Mouse (Mus musculus): Measurements from ENCODE around the gene Kif13a.

The Kif13a gene

DNA sequence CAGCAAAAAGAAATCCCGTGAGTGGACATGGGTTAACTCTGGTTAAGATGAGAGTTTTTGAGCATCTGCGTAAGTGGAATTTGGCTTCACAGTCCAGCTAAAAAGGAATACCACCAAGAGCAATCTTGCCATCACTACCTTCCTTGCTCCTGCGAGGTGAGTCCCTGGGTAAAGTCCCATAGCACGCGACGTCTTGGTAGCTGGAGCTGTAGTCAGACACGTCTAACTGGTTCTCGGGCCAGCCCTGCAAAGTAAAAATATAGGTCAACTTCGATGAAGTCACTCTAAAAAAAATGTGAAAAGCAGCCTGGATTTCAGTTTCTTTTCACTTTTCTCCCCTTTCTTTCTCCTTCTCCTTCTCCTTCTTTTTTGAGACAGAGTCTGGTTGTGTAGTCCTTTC lies 166.5 kb downstream of the Kif13a start:
- DNase-seq = no peak

DNA sequence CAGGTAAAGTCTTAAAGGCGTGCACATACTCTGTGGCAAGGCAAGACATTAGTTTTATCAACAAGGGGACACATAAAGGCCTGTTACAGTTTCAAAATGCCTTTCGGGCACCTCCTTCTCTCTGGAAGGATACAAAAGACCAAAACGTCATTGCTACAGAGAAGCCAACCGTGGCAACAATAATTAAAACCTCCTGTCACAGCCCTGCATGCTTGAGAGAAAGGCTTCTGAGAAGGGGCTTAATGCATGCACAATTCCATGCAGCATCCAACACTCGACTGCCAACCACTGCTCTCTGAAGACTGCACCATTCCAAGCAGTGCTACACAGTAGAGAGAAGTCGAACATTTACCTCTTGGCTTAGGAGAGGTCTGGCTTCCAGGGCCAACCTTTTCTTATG lies 168.7 kb downstream of the Kif13a start:
- no peak for DNase-seq

DNA sequence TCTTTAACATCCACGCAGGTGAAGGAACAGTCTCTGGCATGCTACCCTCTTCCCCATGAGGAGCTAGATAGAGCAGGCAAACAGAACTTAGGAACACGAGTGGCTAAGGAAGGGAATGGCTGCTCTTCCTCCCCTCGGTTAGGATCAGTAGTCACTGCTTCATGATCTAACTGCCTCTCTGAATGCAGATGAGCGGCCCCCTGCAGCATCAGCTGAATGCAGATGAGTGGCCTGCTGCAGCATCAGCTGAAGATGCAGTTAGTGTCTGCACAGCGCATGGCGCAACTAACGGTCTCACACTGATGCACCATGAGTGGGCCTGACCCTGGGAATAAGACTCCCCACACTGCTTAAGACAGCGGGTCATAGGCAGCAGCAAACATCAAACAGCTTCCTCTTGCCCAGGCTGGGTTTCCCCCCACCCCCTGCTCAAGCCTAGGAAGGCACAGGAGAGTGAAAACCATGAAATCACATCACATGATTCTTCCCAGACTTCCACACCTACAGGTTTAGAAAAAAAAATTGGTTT lies 170.3 kb downstream of the Kif13a start:
- DNase-seq = no peak

DNA sequence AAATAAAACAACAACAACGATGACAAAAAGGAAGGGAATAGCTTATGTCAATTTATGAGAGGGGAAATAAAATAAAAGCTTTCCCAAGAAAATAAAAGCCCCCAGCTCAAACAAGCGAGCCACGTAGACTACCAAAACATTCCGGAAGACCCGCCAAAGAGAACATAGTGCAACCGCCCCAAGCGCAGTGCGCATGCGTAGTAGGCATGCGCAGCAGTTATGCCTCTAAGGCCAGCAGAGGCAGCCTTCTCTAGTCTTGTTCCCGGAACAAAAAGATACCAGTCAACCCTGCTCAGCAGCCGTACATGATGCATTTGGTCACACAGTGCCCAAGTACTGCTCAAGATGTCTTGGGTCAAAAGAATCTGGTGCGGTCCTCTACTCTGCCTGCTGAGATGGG lies 171.0 kb downstream of the Kif13a start:
- no peak for DNase-seq

DNA sequence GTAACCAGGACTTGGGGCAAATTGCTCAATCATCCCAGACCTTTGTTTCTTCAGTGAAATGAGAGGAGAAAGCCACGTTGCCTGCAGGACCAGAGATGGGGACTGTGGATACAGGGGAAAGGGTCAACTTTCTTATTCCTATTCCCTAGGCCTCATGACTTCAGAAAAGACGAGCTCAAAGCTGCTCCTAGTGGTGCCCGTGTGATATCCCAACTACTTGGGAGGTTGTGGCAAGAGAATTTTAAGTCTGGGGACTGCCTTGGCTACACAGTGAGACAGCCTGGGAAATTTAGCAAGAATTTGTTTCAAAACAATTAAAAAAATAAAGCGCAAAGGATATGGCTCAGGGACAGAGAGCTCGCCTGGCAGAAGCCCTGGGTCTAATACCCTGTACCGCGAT lies 171.7 kb downstream of the Kif13a start:
- no peak for DNase-seq

DNA sequence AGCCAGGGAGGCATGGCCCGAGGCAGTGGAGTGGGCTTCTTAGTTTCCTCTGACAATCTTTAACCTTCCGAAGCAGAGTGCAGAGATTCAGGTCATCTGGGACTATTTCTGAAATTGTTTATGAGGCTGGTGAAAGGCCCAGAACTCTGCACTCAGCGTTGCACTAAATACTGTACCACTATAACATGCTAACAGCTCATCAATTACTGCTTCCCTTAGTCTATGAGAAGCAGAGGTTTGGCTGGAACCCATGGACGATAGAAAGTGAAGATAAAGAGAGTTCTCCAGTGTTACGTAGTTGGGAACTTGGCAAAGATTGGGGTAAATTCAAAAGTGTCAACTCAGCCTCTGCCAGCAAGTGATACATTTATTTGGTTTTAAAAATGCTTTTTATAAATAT lies 176.4 kb downstream of the Kif13a start:
- no peak for DNase-seq

DNA sequence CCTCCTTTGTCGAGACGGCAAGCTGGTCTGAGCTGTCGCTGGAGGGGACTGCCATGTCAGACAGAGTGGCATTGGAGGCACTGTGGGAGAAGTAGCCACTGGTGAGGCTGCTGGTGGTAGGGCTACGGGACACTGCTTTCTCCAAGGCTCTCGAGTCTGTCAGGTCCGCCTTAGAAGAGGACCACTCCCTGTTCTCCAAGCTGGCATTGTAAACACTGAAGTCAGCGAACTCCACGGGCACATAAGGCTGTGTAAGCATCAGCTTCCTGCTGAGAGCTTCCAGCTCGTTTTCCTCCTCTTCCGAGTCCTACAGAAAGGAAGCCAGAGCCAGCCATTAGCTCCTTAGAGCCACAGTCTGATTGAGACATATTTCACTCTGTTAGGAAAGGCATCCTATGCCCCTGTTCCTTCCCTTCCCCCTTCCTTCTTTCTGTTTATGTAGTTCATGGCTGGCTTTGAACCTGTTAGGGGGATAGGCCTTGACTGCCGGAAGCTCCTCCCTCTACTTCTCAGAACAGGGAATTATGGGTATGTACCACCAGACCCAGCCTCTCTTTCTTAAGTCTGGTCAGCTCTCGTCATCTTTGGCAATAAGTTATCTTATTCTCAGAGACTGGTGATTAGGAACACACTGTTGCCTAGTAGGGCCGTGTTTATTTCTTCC lies 177.0 kb downstream of the Kif13a start:
- peak; percentile 80 for DNase-seq

DNA sequence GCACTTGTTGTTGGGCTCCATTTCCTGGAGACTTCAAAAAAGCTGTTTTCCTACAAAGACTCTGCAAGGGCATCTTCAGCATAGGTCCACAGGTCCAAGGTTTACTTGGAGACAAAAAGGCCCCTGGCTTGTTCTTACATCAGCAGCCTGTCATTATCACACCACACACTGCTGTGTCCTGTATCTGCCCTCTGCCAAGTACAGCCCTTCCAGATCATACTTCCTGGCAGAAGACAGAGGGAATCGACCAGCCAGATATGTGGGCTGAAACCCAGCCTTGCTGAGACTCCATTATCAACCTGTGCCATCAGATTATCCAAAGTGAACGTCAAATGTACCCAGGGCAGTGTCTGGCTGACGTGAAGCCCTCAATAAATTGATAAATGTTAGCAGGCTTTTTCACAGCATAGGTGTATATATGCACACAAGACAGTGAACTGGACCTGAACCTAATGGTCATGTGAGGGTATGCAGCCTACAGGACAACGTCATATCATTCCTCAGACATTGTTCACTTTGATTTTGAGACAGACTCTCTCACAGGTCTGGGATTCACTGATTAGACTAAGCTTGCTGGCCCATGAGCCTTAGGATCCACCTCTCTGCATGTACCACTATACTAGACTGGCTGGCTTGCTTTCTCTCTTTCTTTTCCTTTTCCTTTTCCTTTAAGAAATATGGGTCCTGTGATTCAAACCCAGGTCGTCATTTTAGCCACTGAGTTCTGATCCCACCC lies 181.4 kb downstream of the Kif13a start:
- DNase-seq = no peak

DNA sequence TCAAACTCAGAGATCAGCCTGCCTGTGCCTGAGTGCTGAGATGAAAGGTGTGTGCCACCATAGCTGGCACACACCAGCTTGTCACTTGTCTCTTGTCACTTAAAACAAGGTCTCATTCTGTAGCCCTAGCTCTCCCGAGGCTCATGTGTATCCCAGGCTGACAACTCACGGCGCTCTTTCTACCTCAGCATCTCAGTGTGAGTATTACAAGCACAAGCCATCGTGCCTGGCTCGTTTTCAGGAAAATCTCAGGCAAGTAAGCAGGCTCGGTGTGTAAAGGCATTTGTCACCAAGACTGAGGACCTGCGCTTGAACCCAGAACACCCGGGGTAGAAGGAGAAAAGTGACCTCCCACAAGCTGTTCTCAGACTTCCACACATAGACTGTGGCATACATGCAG lies 185.8 kb downstream of the Kif13a start:
- DNase-seq = no peak

DNA sequence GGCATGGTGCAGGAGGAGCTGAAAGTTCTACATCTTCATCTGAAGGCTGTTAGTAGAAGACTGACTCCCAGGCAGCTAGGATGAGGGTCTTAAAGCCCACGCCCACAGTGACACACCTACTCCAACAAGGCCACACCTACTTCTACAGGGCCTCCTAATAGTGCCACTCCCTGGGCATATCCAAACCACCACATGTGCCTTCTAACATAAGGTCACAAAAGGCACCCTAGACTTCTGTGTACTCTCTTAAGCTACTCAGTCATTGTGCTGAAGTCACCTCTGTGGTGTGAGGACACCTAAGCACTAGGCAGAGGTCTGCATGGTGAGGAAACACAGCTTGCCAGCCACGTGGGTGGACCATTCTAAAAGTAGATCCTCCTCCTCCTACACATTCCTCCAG lies 187.3 kb downstream of the Kif13a start:
- DNase-seq = no peak

DNA sequence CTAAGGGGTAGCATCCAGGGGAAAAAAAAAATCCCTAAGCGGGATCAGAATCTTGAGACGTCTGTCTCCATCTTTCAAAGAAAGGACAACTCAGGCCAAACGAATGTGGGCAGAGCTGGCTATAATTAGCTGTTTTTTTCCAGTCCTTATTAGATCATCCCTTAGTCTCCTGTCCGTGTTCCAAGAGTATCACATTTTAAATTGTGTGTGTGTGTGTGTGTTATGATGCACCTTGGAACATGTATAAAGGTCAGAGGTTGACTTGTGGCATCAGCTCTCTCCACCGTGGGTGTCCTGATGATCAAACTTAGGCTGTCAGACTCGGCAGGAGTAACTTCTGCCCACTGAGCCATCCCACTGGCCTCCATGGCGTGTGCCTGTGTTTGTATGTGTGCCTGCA lies 190.2 kb downstream of the Kif13a start:
- DNase-seq = no peak

DNA sequence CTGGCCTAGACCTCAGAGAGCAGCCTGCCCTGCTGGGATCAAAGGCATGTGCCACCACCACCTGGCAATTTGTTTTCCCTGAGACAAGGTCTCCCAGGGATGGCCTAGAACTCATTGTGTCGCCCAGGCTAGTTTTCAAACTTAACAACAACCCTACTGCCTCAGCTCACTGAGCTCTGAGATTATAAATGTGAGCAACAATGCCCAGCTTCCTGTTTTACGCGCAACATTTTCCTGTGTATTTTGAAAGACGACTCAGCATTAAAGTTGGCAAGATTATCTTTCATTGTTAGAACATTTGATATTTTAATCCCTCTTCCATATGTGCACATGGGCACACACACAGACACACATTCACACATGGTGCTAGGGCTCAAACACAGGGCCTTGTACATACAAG lies 192.2 kb downstream of the Kif13a start:
- peak; percentile 14 for DNase-seq

DNA sequence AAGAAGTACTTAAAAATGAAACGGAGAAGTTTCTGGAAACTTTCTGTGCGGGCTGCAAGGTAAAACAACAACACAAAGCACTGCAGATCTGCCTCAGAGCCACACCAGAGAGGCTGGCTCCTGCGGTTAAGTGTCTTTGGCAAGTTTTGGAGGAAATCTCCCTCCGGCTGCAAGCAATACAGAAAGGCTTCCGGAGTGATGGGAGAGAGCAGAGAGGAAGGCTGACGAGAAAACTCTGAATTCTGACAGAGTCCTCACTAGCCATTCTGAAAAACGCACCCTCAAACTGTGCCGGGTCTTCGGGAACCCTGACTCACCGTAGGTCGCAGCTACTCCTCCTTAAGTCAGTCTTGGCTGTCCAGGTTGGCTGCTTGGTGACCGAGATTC lies 193.2 kb downstream of the Kif13a start:
- DNase-seq = peak; percentile 19

DNA sequence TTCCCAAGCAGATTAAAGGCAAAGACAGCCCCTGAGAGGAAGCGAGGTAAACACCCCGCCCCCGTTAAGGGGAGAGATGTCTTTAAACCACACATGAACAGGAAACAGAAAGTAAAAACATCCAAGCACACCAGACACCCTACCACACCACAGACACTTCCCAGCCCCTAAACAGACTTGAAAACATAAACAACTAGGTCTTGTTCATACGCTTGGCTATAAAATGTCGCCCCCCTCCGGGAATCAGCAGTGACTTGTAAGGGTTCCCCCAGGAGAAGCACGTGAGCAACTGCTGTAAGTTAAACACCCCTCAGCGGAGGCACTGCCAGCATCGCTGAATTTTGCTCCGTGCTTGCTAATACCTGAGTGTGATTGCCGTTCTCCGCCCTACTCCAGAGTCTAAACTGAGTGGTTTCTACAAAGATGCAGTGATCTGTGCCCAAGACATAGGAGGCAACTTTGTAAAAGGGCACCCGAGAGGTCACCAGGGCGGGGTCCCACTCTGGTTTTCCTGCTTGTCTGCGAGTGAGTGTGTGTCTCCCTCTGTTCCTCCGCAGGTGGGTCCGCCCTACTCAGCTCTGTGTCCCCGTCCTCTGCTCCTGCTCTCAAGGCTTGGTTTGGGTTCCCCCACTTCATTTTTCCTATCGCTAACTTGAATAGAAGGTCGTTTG lies 193.7 kb downstream of the Kif13a start:
- peak; percentile 81 for DNase-seq

DNA sequence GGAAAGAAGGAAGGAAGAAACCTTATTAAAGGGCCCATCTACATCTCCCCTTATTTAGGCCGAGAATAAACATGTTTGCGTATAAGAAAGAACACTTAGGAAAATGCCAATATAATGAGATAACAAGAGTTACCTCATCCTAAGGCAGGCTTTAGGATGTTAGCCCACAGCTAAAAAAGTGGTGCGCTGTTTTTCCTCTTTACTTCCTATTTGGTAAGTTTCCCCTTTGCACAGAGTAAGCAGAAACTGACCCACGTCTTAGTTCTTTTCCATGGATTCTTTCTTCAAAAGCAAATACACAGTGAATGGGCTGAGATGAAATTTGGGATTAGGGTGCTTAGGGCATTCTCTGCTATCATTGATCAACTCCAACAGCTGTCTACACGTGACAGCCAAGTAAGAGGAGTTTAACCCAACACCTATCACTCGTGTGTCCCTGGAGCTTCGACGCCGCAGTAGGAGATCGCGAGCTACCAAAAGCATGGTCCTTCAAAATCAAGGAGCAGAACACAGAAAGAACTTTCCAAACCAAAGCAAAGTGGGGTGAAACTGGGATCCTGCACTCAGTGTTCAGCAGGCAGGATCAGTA lies 194.4 kb downstream of the Kif13a start:
- no peak for DNase-seq

DNA sequence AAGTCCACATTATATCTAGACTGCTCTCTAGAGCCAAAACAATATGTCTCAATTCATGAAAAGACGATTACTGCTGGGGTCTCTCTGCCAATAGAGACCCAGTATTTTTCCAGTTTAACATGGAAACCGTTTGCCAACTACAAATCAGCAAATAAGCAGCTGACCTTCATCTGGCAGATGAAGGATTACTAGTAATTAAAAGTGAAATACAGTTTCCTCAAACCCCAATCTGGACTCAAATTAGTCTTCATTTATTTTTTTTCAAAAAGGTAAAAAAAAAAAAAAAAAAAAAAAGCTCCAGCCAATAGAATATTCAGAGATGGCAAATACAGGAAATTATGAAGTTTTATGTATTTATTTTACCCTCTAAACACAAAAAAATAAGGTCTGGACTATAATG lies 199.7 kb downstream of the Kif13a start:
- no peak for DNase-seq

DNA sequence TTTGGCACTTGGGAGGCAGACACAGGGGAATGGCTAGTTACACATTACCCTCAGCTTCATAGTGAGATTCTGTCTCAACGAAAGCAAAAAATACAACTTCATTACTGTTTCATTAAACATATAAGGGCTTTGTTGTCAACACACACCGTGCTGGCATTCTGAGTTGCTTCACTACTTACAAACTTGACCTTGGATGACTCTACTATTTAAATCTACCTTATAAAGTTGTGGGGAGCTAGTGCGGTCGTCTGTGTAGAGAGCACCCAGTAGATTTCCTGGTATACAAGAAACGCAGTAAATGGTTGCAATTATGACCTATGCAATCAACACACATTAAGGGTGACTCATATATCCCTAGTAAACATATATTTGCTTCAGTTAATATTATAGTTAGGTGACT lies 201.3 kb downstream of the Kif13a start:
- no peak for DNase-seq

DNA sequence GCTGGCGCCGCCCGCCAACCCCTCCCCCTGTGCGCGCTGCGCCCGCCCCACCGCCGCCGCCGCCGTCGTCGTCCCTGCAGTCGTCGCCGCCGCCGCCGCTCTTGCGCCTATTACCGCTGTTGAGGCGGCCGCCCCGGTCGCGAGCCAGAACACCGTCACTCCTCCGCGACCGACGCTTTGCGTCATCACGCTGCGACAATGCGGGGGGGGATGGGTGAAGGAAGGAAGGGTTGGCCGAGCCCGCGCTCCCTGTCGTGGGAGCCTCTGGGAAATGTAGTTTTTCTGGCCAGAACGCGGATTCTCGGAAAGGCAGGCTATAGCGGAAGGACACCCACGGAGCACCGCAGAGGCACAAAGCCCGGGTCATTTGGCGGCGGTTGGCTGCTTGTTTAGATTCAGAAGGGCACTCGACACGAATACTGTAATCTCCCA lies 201.8 kb downstream of the Kif13a start, which contains the start of gene Nup153:
TSS of gene Nup153 (minus strand) at position 104 of the 432 bp plus-strand sequence.
- peak; percentile 100 for DNase-seq

DNA sequence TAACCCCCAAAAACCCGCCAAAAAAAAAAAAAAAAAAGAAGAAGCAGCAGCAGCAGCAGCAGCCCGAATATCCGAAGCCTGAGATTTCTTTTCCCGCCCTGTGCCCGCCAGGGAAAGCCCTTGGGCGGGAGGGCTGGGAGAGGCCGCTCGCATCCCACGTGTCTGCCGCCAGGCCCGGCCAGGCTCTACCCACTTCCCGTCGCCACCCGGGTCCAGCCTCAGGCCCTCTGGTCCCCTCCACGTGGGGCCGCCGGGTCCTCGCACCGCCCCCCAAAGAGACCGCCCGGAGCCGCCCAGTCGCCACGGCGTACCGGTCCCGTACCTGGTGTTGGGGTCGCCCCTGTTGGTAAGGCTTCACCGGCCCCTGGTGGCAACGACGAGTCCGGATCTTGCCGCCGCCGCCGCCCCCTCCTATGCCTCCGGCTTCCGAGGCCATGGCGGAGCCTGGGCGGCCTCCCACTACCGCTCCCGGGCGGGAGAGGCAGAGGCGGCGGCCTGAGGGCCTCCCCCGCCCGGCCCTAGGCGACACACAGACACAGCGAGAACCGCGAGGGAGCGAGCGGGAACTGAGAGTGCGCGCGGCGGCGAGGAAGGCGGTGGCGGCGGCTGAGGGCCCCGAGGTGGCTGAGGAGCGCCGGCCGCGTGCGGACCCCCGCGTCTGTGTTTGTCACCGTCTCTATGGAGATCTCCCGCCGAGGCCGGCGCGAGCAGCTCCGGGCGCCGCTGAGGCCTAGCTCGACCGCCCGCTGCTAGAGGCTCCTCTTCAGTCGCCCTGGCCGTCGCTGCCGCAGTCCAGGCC lies 202.4 kb downstream of the Kif13a start:
- peak; percentile 64 for DNase-seq

DNA sequence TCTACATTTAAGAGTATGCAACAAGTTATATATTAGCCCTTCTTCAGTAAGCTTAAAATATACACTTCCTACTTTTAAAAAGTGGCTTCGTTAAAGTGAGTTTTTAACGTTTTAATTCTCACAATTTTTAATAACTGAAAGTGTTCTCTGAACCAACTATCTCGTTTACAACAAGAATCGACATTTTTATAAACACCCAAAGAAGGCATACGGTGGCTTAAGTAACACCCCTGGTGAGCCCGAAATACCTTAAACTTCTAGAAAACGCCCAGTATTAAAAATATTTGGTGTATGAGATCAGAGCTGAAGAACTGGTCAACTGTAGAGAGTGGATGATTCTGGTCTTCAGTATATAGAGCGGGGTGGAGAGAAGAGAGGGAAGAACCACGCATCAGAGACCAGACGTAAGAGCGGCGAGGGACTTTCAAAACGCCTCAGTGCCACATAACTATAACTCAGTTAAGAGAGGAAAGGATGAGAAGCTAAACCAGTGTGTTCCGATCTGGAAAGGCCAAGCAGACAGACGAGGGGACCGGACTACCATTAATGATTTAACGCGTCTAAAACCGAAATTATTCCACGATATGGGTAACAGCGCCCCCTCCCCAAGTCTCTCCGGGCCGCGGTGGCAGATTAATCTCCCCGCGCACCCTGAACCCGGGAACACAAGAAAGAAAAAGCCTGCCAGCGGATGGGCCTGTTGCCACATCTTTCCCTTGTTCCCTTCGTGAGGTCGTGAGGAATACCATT lies 203.2 kb downstream of the Kif13a start:
- DNase-seq = peak; percentile 15

DNA sequence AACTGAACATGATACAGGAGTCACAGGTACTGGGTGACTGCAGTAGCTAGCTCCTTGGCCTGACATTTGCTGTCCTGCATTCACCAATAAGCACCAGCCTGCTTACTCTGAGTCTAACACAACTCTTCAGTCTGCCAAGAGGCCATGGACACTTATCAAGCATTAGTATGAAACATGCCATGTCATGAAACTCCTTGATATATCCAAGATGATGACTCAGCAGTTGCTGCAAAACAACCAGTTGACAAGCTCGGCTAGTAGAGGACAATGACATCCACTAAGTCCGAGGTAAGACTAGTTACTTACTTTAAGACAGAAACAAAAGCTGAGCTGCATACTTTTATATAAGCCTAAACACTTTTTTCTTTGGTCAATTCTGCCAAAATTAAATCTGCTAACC lies 204.4 kb downstream of the Kif13a start:
- DNase-seq = peak; percentile 16

DNA sequence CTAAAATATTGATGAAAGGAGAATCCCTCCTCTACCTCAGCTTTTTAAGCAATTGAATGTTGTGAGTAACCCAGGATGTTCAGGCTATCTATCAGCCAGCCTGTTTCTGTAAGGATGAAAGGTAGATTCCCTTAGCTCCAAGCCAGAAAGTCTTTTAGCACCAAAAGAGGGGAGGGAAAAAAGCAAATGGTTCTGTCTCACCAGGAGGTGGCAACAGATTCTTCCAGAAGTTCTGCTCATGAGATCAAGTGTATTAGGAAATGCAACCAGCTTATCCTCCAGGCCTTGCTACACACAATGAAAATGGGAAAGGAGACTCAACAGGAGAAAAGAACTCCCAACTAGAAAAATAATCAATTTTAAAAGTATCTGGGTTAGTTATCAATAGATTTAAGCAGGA lies 205.3 kb downstream of the Kif13a start:
- DNase-seq = peak; percentile 37
